Mouse (Mus musculus) CD4-positive, CD25-positive, alpha-beta regulatory T cell, adult 2 months (primary cell): ENCODE measurements around the gene Cfap97d1.

ENCODE experiments used
- DNase-seq: peaks from one replicate; pipeline ENCODE4 v3.0.0-alpha.2; 2012; ENCODE audit warnings: low read depth, low spot score

Cfap97d1 gene

DNA sequence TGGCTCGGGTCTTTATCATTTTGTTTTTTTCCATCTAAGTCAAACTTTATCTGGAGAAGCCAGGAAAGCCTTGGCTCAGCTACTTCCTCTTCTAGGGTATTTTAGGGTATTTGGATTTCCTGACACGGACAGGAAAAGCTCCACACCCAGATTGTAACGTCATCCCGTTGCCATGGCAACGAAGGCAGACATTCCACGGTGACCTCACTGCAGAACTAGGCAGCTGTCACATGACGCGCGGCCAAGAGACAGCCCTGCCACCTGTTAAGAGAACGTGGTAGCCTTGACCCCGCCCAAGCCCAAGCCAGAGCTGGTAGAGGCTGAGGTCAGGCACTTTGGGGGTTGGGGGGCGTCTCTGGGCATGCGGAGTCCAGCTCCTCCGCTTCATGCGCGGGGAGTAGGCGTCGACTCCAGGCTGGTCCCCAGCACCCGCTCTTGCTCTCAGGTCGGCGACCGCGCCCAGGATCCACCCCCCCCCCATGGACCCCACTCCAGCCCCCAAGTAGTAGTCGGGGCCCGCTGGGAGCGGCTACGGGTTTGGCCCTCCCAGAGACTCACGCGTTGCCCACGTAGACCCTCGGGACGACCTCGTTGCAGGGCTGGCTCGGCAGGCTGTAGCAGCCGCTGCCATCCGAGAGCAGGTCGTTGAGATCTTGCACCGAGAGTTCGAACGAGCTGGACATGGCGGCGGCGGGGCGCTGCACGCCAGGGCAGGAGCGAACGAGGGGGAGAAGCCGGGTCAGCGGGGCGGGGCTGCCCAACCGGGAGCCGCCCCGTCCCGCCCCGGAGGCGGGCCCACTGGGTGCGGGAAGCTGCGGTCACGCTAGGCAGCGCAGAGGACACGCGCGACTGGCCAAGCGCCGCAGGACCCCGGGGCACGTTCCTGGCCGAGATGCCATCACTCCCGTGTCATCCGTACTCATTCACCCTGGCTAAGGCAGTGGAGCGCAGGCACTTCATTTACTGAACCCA lies at the start of gene Cfap97d1:
Cfap97d1 (plus strand) TSS at position 226 of the 972 bp plus-strand sequence.
- peak; percentile 78 for DNase-seq

- no peak for DNase-seq
Observed at GRCm38 (mm10) chr11:101935743-101936142, 48.3 kb upstream of the Cfap97d1 start.

- DNase-seq: no peak
Observed at GRCm38 (mm10) chr11:101936421-101936820, 47.7 kb upstream of the Cfap97d1 start.

GRCm38 (mm10) chr11:101937108-101937507 lies 47.0 kb upstream of the Cfap97d1 start:
- no peak for DNase-seq

DNA sequence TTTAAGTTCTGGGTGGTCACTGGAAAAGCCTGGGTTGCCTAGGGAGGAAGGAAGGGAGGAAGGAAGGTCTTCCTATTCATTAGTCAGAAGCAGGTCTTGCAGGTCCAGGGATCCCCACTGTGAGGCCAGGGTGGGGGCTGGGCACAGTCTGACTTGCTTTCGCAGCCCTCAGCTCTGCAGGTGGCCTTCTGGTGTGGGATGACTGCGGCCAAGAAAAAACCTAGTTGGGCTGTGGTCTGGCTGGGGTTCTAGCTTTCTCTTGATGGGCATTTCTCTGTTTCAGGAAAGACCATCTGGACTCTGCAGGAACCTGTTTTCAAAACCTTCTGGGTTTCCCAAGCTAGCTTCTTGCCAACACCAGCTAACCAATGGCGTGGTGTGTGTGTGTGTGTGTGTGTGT lies 41.0 kb upstream of the Cfap97d1 start:
- DNase-seq: no peak

DNA sequence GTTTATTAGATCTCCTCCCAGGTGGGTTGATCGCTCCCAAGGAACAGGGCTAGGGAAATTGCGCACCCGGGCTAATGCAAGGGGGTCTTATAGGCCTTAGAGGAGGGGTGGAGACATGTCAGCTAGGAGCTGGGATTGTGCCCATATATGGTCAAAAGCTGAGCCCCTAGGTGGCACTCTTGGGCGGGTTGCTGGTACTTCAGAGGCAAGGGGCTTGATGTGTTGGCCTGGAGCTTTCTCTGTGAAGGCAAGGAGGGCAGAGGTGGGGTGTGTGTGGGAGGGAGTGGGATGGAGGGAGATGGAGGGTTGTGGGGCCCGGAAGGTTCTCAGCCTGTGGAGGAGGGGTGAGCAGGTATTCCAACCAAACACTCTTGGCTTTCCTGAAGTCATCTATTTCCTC lies 37.6 kb upstream of the Cfap97d1 start:
- no peak for DNase-seq

DNA sequence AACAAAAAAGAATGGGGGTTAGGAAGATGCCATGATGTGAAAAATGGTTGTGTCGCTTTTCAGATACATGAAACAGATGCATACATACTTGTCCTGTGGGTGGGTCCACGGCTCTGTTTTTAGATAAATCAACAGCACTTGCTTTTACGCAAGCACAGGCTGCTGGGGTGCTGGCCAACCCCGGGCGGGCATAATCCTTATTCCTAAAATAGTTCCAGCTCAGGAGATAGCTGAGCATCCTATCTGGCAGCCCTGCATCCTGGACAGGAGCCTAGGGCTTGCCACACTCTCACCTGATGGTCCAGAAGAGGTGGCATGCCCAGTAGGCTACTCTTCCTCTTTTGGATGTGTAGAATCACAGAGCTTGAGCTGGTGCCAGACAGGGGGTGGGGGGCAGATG lies 34.1 kb upstream of the Cfap97d1 start:
- DNase-seq: no peak

GRCm38 (mm10) chr11:101952541-101953341 lies 31.3 kb upstream of the Cfap97d1 start:
- peak; percentile 6 for DNase-seq

DNA sequence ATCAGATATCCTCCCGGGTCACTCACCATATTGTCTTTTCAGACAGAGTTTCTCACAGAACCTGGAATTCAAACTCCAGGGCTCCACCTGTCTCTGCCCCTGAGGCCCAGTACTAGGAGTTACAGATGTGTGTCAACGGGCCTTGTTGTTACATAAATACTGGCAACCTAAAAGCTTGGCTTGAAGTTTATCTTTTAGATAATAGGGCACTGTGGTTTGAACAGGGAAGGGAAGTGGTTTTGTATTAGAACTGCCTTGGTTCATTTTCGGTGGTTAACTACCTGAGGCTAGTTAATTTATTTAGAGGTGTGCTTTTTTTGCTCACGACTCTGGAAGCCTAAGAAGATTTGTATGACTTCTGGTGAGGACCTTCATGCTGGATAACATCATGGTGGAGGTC lies 30.6 kb upstream of the Cfap97d1 start:
- no peak for DNase-seq

GRCm38 (mm10) chr11:101957476-101957875 lies 26.6 kb upstream of the Cfap97d1 start:
- DNase-seq: no peak

GRCm38 (mm10) chr11:101963043-101963442 lies 21.0 kb upstream of the Cfap97d1 start:
- DNase-seq: no peak

- DNase-seq: peak; percentile 6
Observed at GRCm38 (mm10) chr11:101963473-101964291, 20.4 kb upstream of the Cfap97d1 start.

GRCm38 (mm10) chr11:101964647-101965046 lies 19.4 kb upstream of the Cfap97d1 start:
- DNase-seq: no peak

- no peak for DNase-seq
Observed at GRCm38 (mm10) chr11:101965553-101965952, 18.5 kb upstream of the Cfap97d1 start.

DNA sequence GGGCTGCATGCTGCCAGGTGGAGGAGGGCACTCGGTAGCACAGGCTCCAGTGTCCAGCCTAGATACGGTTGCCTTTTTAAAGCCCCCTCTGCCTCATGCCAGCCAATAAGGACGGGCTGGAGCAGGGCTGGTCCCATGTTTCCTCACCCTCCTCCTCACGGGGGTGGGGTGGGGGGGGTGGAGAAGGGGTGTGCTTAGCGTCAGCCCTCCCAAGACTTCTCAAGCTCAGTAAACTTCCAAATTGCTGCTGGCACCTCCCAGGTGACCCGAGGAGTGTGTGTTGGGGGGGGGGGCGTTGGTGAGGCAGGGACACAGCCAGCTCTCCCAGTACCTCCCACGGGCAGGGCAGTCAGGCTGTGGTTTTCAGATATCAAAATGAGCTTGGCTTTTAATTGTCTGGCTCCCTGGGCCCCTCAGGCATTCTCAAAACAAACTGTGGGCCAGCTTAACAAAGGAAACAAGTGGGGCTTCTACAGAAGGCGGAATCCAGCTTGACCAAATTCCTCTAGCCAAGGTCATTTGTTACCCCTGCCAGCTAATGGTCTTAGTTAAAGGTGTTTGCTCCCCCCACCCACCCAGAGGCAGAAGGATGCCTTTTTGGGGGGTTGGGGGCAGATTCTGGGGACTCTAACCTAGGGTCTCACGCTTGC lies 17.0 kb upstream of the Cfap97d1 start, which contains the start of gene Sost:
Sost (minus strand) TSS at position 51 of the 650 bp plus-strand sequence.
- DNase-seq: no peak

DNA sequence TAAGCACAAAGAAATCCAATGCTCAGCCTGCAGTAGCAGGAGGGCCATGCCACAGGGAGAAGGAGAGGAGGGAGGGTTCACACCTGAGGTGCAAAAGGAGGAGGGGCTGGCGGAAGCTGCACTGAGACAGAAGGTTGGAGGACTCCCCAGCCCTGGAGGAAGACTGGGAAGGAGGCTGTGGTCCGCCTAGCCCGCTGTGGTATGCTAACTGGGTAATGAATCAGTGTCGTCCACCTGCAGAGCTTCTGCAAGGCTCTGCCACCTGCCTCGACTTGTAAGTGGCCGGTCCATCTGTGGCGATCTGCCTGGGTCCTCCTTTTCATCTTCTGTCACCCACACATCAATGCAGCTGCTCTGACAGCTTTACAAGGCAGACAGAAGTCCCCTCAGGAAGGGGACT lies 15.8 kb upstream of the Cfap97d1 start:
- no peak for DNase-seq

- DNase-seq: peak; percentile 84
Observed at GRCm38 (mm10) chr11:101968791-101969190, 15.3 kb upstream of the Cfap97d1 start.

GRCm38 (mm10) chr11:101969835-101970234 lies 14.2 kb upstream of the Cfap97d1 start:
- no peak for DNase-seq

DNA sequence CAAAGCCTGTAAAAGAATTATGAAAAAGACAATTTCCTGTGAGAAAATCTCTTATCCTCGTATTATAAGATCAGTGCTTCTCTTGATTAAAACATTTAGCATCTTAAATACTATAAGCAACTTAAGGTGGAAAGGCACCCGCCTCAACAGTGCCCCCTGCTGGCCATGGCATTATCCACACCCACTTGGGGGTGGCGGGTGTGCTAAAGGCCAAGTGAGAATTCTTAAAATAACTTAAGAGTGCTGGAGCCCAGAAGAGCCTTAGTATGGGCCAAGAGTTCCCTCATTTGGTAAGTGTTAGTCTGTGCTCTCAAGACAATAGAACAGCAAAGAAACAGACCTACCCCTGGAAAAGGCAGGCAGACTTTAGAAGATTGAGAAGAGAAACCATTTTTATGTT lies 12.7 kb upstream of the Cfap97d1 start:
- DNase-seq: peak; percentile 59

DNA sequence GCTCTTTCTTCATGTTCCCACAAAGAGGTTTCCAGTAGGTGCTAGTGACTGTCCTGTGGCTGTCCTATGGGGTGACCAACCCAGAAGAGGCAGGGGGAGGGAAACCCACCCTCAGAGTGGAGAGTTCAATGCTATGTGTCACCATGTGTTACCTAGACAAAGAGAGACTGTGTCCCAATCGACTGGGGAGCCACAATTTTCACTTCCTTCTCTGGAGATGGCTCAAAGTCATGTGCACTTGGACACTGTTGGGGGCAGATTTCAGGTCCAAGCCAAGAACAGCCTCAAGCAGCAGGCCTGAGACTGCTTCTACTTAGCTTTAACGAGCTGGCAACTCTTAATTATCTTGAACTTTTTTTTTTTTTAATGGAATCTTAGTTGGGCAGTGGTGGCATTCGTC lies 12.0 kb upstream of the Cfap97d1 start:
- no peak for DNase-seq

- DNase-seq: no peak
Observed at GRCm38 (mm10) chr11:101972651-101973050, 11.4 kb upstream of the Cfap97d1 start.
